Mouse (Mus musculus) heart, postnatal 14 days (tissue): ENCODE data around the gene Cebpa. TPM values are rescaled to one million over a fixed set of nuclear protein-coding genes. Genes with fewer than 3 reads are reported as not detected.

Experiments
- microRNA-seq, 2 experiments: library from miRNA; unstranded; fragments of <30 nt; microRNA quantifications; one replicate each; pipeline ENCODE4 v1.2.0; 2021 to 2022
- total RNA-seq, 2 experiments: library from RNA; stranded (reverse); gene quantifications; 2 replicates each; pipeline ENCODE4 v1.2.3; 2021

Cebpa gene
- total RNA-seq, 2 experiments from 2014 or later: 5.2 to 11.5 TPM

Small RNA genes within 50 kb of the gene (microRNA-seq; reads per million reads assigned to microRNA genes)
- gene Gm25033: 0 reads per million in 2 experiments

Other genes starting within 250 kb of the Cebpa start
- 10 to 100 TPM; 22.2 to 23.9 TPM for gene Pepd, start 206.9 kb upstream of the Cebpa start, total RNA-seq
- gene Cebpg, start 62.7 kb upstream of the Cebpa start, total RNA-seq: 10 to 100 TPM; 27.8 to 29.1 TPM
- gene Slc7a10, start 67.1 kb downstream of the Cebpa start, total RNA-seq: 1 to 10 TPM in 1 of 2 experiments, under 1 TPM in 1; 0.88 to 1.6 TPM
- gene Lrp3, start 96.2 kb downstream of the Cebpa start, total RNA-seq: 1 to 10 TPM; 8.9 to 9.0 TPM
- 10 to 100 TPM in 1 of 2 experiments, 1 to 10 TPM in 1; 9.6 to 10.4 TPM for gene Gpatch1, start 199.1 kb downstream of the Cebpa start, total RNA-seq
- gene Rhpn2, start 214.9 kb downstream of the Cebpa start, total RNA-seq: 1 to 10 TPM; 5.0 to 6.0 TPM